Mouse (Mus musculus) frontal cortex, postnatal 36 days (tissue): ENCODE data around the gene Rpl10-ps3.

Source experiments
- DNase-seq, 2 experiments: peaks; one replicate each; pipeline ENCODE4 v3.0.0; 2022; ENCODE audit warnings: low spot score in 2 of 2

Rpl10-ps3 gene

GRCm38 (mm10) chr9:50344868-50345267 is at the start of gene Rpl10-ps3:
Gene Rpl10-ps3, minus strand, starts transcription at chr9:50344968.
- no peak for DNase-seq

GRCm38 (mm10) chr9:50375598-50375997 is 30.8 kb upstream of the Rpl10-ps3 start:
- DNase-seq = no peak

GRCm38 (mm10) chr9:50374666-50375065 is 29.9 kb upstream of the Rpl10-ps3 start:
- DNase-seq = peak; percentile 36 to 64

- DNase-seq = no peak
Measured at GRCm38 (mm10) chr9:50368551-50369297, 24.0 kb upstream of the Rpl10-ps3 start.

- no peak for DNase-seq
Measured at GRCm38 (mm10) chr9:50365059-50365780, 20.5 kb upstream of the Rpl10-ps3 start.

GRCm38 (mm10) chr9:50363962-50364361 is 19.2 kb upstream of the Rpl10-ps3 start:
- DNase-seq = no peak

- no peak for DNase-seq
Measured at GRCm38 (mm10) chr9:50363259-50363658, 18.5 kb upstream of the Rpl10-ps3 start.

GRCm38 (mm10) chr9:50362556-50362955 is 17.8 kb upstream of the Rpl10-ps3 start:
- DNase-seq = no peak

- DNase-seq = no peak
Measured at GRCm38 (mm10) chr9:50360370-50360769, 15.6 kb upstream of the Rpl10-ps3 start.

GRCm38 (mm10) chr9:50357331-50357730 is 12.6 kb upstream of the Rpl10-ps3 start:
- DNase-seq = no peak

GRCm38 (mm10) chr9:50351746-50352145 is 7.0 kb upstream of the Rpl10-ps3 start:
- DNase-seq = no peak

- DNase-seq = no peak
Measured at GRCm38 (mm10) chr9:50350571-50350970, 5.8 kb upstream of the Rpl10-ps3 start.

GRCm38 (mm10) chr9:50349156-50349555 is 4.4 kb upstream of the Rpl10-ps3 start:
- DNase-seq = no peak

GRCm38 (mm10) chr9:50348256-50348655 is 3.5 kb upstream of the Rpl10-ps3 start:
- no peak for DNase-seq

- DNase-seq = no peak
Measured at GRCm38 (mm10) chr9:50335539-50336325, 9.0 kb downstream of the Rpl10-ps3 start.

GRCm38 (mm10) chr9:50333413-50333812 is 11.4 kb downstream of the Rpl10-ps3 start:
- DNase-seq = peak; percentile 37 to 49

GRCm38 (mm10) chr9:50324355-50325225 is 20.2 kb downstream of the Rpl10-ps3 start:
- DNase-seq = no peak

GRCm38 (mm10) chr9:50320729-50321128 is 24.0 kb downstream of the Rpl10-ps3 start:
- DNase-seq = no peak

GRCm38 (mm10) chr9:50319506-50319905 is 25.3 kb downstream of the Rpl10-ps3 start:
- no peak for DNase-seq

- DNase-seq = no peak
Measured at GRCm38 (mm10) chr9:50317299-50317698, 27.5 kb downstream of the Rpl10-ps3 start.

- DNase-seq = no peak
Measured at GRCm38 (mm10) chr9:50315650-50316049, 29.1 kb downstream of the Rpl10-ps3 start.
